Mouse (Mus musculus) myocyte (in vitro differentiated cells): ENCODE measurements at regions not wholly inside any gene's neighbourhood (a gene's known extent, or its start where the extent isn't known, plus 50 kb on each side); places are given as distances from the start of the nearest gene placed in this dataset.

ENCODE experiments used
- H3K27me3 ChIP-seq: one replicate; pipeline ENCODE4 v1.6.1; 2011; ENCODE audit not compliant: control insufficient read depth, insufficient read depth, insufficient read length
- H3K36me3 ChIP-seq: one replicate; pipeline ENCODE4 v1.6.1; 2011; ENCODE audit not compliant: control insufficient read depth, insufficient read depth
- H3K4me2 ChIP-seq: one replicate; pipeline ENCODE4 v1.6.1; 2011; ENCODE audit warnings: low read depth, control low read depth
- H3K4me3 ChIP-seq: one replicate; pipeline ENCODE4 v1.5.1; 2011; ENCODE audit warnings: mild to moderate bottlenecking, control low read depth, moderate library complexity
- H3K79me2 ChIP-seq: one replicate; pipeline ENCODE4 v1.6.1; 2011; ENCODE audit not compliant: control insufficient read depth, insufficient read depth
- H3ac ChIP-seq: one replicate; pipeline ENCODE4 v1.6.1; 2011; ENCODE audit not compliant: control insufficient read depth, insufficient read length
- CEBPB ChIP-seq: IDR thresholded peaks from 2 replicates; pipeline ENCODE4 v1.6.1; 2011; ENCODE audit warnings: mild to moderate bottlenecking, moderate library complexity; ENCODE audit not compliant: poor library complexity, insufficient read depth, severe bottlenecking
- E2F4 ChIP-seq: IDR thresholded peaks from one replicate; pipeline ENCODE4 v1.6.1; 2011; ENCODE audit warnings: mild to moderate bottlenecking, control low read depth, moderate library complexity; ENCODE audit not compliant: insufficient read depth
- MAX ChIP-seq: IDR thresholded peaks from one replicate; pipeline ENCODE4 v1.6.1; 2011; ENCODE audit warnings: low read depth, mild to moderate bottlenecking, control low read depth
- MYOD1 ChIP-seq, 3 experiments: IDR thresholded peaks; one replicate each; pipeline ENCODE4 v1.6.1; 2011; ENCODE audit warnings: control low read depth in 2 of 3, low read depth in 2 of 3, mild to moderate bottlenecking in 2 of 3, moderate library complexity in 1 of 3; ENCODE audit not compliant: insufficient read length in 2 of 3, control insufficient read depth in 1 of 3
- MYOG ChIP-seq, 3 experiments: IDR thresholded peaks; one replicate each; pipeline ENCODE4 v1.6.1; 2011; ENCODE audit warnings: control low read depth in 2 of 3, low read depth in 2 of 3, mild to moderate bottlenecking in 2 of 3; ENCODE audit not compliant: insufficient read length in 2 of 3, control insufficient read depth in 1 of 3, insufficient read depth in 1 of 3
- POLR2A ChIP-seq: IDR thresholded peaks from one replicate; pipeline ENCODE4 v1.6.1; 2011; ENCODE audit warnings: low read depth, mild to moderate bottlenecking, control low read depth, moderate library complexity; ENCODE audit not compliant: insufficient read length
- POLR2AphosphoS2 ChIP-seq: IDR thresholded peaks from one replicate; pipeline ENCODE4 v1.6.1; 2011; ENCODE audit warnings: low read depth, control low read depth; ENCODE audit not compliant: insufficient read length
- REST ChIP-seq: IDR thresholded peaks from one replicate; pipeline ENCODE4 v1.6.1; 2011; ENCODE audit warnings: mild to moderate bottlenecking, control low read depth, moderate library complexity; ENCODE audit not compliant: insufficient read depth, insufficient read length
- SRF ChIP-seq: IDR thresholded peaks from one replicate; pipeline ENCODE4 v1.6.1; 2011; ENCODE audit warnings: low read depth; ENCODE audit not compliant: control insufficient read depth, insufficient read length
- TCF12 ChIP-seq: IDR thresholded peaks from one replicate; pipeline ENCODE4 v1.6.1; 2011; ENCODE audit warnings: mild to moderate bottlenecking, control low read depth; ENCODE audit not compliant: poor library complexity, insufficient read depth, severe bottlenecking
- TCF3 ChIP-seq: IDR thresholded peaks from one replicate; pipeline ENCODE4 v1.6.1; 2011; ENCODE audit warnings: low read depth, control low read depth; ENCODE audit not compliant: insufficient read length
- USF1 ChIP-seq: IDR thresholded peaks from one replicate; pipeline ENCODE4 v1.6.1; 2011; ENCODE audit warnings: low read depth, mild to moderate bottlenecking, control low read depth, moderate library complexity

DNA sequence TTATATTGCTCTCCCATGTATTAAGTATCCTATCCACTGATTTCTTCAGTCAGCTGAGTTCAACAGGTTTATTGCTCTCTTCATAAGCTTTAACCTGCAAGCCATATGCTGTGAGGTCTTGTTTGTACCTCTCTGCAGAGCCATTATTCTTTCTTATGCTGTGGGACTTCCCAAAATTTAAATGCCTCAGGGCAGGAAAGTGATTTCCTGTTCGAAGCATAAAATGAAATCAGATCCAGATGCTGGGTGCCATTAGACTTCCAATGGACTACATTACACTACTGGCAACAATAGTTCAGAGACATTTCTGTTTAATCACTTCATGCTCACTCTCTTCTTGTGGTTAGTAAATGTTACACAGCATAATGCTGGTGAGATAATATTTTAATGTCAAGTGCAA is 90.4 kb upstream of the Camk2d start:
- H3K79me2 ChIP-seq = no peaks in the 10 kb centered on the region
- no peak for TF ChIP-seq MAX
- no peak for TF ChIP-seq REST
- TF ChIP-seq SRF = no peak
- no peak for TF ChIP-seq MYOG (IDR thresholded peaks at IDR 0.05; ENCODE audit: control insufficient read depth in 1 of 3, insufficient read depth in 1 of 3, insufficient read length in 2 of 3, low read depth in 2 of 3)
- TF ChIP-seq CEBPB = no peak
- no peak for TF ChIP-seq MYOD1 (IDR thresholded peaks at IDR 0.05; ENCODE audit: control insufficient read depth in 1 of 3, insufficient read length in 2 of 3, low read depth in 2 of 3)
- no peak for TF ChIP-seq E2F4
- TF ChIP-seq TCF12 = no peak
- no peak for TF ChIP-seq POLR2AphosphoS2
- no peak for TF ChIP-seq USF1
- no peak for TF ChIP-seq TCF3
- H3K36me3 ChIP-seq = no peaks in the 10 kb centered on the region
- H3K27me3 ChIP-seq = no peaks in the 10 kb centered on the region
- no peak overlapping the region for H3K4me2 ChIP-seq
- H3ac ChIP-seq = no peak overlapping the region
- H3K4me3 ChIP-seq = no peak overlapping the region

- Histone ChIP-seq H3K79me2 (no peaks in the 10 kb centered on the region), H3K4me2 (no peak overlapping the region), H3K4me3 (no peak overlapping the region), H3ac (no peak overlapping the region), H3K27me3 (no peaks in the 10 kb centered on the region), H3K36me3 (no peaks in the 10 kb centered on the region)
- TF ChIP-seq POLR2A (no peak), MYOD1 (IDR thresholded peaks at IDR 0.05; ENCODE audit: control insufficient read depth in 1 of 3, insufficient read length in 2 of 3, low read depth in 2 of 3) (no peak), TCF12 (no peak), MAX (no peak), REST (no peak), E2F4 (no peak), MYOG (IDR thresholded peaks at IDR 0.05; ENCODE audit: control insufficient read depth in 1 of 3, insufficient read depth in 1 of 3, insufficient read length in 2 of 3, low read depth in 2 of 3) (no peak), CEBPB (no peak), USF1 (no peak), POLR2AphosphoS2 (no peak), SRF (no peak), TCF3 (no peak)
Measured at GRCm38 (mm10) chr3:126514842-126515241, 81.3 kb upstream of the Camk2d start.

DNA sequence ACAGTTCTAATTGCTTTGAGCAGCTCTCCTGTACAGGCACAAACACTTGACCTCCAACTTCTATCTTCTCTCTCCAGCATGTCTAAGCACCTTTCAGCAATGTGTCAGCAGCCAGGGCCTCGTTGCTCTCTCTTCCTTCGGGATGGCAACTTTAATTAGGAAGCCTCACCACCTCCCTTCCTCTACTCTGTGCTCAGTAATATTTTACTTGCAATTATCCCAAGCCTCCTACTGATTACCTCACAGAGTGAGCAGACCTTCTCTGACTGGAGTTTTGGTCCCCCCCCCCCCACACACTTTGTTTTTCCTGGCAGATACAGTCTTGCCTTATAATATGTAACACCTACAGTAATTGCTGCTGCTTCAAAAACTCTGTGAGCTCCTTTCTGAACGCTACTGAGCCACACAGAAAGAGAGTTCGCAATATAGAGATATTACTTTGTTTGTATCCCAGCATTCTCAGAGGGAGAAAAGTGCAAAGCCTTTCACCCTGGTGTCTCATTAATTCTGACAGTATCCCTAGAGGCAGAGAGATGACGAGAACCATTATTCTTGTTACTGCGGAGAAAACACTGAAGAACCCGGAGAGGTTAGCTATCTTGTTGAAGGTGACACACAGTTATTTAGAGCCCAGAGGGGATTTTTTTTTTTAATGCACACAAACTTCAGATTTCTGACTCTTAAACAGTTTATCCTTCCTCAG is 61.8 kb upstream of the Camk2d start:
- Histone ChIP-seq H3ac (no peak overlapping the region), H3K36me3 (no peaks in the 10 kb centered on the region), H3K79me2 (no peaks in the 10 kb centered on the region), H3K4me2 (no peak overlapping the region), H3K27me3 (no peaks in the 10 kb centered on the region), H3K4me3 (no peak overlapping the region)
- TF ChIP-seq POLR2AphosphoS2 (no peak), REST (no peak), MAX (no peak), SRF (no peak), TCF3 (no peak), TCF12 (no peak), MYOG (IDR thresholded peaks at IDR 0.05; ENCODE audit: control insufficient read depth in 1 of 3, insufficient read depth in 1 of 3, insufficient read length in 2 of 3, low read depth in 2 of 3) (no peak), USF1 (no peak), POLR2A (no peak)

DNA sequence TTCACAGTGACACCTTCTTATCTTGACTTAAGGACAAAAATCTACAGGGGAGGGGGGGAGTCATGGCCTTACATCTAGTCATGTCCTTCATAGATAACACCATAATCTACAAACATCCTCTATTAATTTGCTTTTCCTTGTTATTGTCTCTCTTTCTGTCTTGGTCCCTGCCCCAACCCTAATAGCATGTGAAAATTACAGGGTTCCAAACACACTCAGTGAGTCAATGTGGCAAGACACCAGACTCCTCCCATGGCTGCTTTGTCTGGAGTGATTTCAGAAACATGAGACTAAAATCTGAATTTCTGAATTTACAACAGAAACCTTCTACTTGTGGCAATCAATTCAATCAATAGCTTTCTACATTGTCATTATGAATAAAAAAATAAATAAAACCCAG is 60.8 kb upstream of the Camk2d start:
- H3ac ChIP-seq = no peak overlapping the region
- TF ChIP-seq MAX = no peak
- no peak for TF ChIP-seq E2F4
- TF ChIP-seq REST = no peak
- TF ChIP-seq POLR2AphosphoS2 = no peak
- TF ChIP-seq MYOD1 (IDR thresholded peaks at IDR 0.05; ENCODE audit: control insufficient read depth in 1 of 3, insufficient read length in 2 of 3, low read depth in 2 of 3) = no peak
- TF ChIP-seq CEBPB = no peak
- no peak for TF ChIP-seq POLR2A
- TF ChIP-seq MYOG (IDR thresholded peaks at IDR 0.05; ENCODE audit: control insufficient read depth in 1 of 3, insufficient read depth in 1 of 3, insufficient read length in 2 of 3, low read depth in 2 of 3) = no peak
- TF ChIP-seq TCF12 = no peak
- no peak for TF ChIP-seq TCF3
- TF ChIP-seq USF1 = no peak
- TF ChIP-seq SRF = no peak
- H3K4me2 ChIP-seq = no peak overlapping the region
- H3K27me3 ChIP-seq = no peaks in the 10 kb centered on the region
- no peaks in the 10 kb centered on the region for H3K36me3 ChIP-seq
- H3K79me2 ChIP-seq = no peaks in the 10 kb centered on the region
- no peak overlapping the region for H3K4me3 ChIP-seq
